Mouse (Mus musculus) embryonic facial prominence, embryonic 12.5 days (tissue): Measurements from ENCODE around the gene Slc35f2. TPM values are rescaled to one million over a fixed set of nuclear protein-coding genes. Genes with fewer than 3 reads are reported as not detected.

ENCODE experiments used
- ATAC-seq: fragments of 200-750 bp; cut with Nextera tagmentation; 2 replicates; pipeline ENCODE4 v1.8.0; 2017; ENCODE audit not compliant: insufficient number of reproducible peaks, insufficient read depth, low FRiP score, low TSS enrichment
- H3K27ac ChIP-seq: fragments of 300-500 bp; sonication (generic); 2 replicates; pipeline ENCODE4 v1.5.1; 2016; ENCODE audit warnings: mild to moderate bottlenecking
- H3K27me3 ChIP-seq: fragments of 300-500 bp; sonication (generic); 2 replicates; pipeline ENCODE4 v1.6.1; 2016; ENCODE audit warnings: mild to moderate bottlenecking, moderate library complexity
- H3K36me3 ChIP-seq: fragments of 300-500 bp; sonication (generic); 2 replicates; pipeline ENCODE4 v1.6.1; 2016; ENCODE audit warnings: mild to moderate bottlenecking
- H3K4me1 ChIP-seq: fragments of 300-500 bp; sonication (generic); 2 replicates; pipeline ENCODE4 v1.6.1; 2016
- H3K4me2 ChIP-seq: fragments of 300-500 bp; sonication (generic); replicated peaks from 2 replicates; pipeline ENCODE4 v1.6.1; 2016; ENCODE audit warnings: mild to moderate bottlenecking, moderate library complexity
- H3K4me3 ChIP-seq: fragments of 300-500 bp; sonication (generic); 2 replicates; pipeline ENCODE4 v1.5.1; 2016; ENCODE audit warnings: mild to moderate bottlenecking
- H3K9ac ChIP-seq: fragments of 300-500 bp; sonication (generic); 2 replicates; pipeline ENCODE4 v1.6.1; 2016; ENCODE audit warnings: mild to moderate bottlenecking, moderate library complexity
- H3K9me3 ChIP-seq: fragments of 300-500 bp; sonication (generic); 2 replicates; pipeline ENCODE4 v1.6.1; 2016; ENCODE audit warnings: mild to moderate bottlenecking, moderate library complexity
- WGBS: fragments of 180-500 bp; shearing (Covaris S2); methylation state at CpG from one replicate; pipeline ENCODE4 v1.1.7; 2016; 5-methylcytosine and 5-hydroxymethylcytosine counted together
- polyA plus RNA-seq: library from polyadenylated mRNA; unstranded; fragments of >200 nt; fragmentation: Nextera tagmentation; extraction: Ambion mirVana; gene quantifications from 2 replicates; pipeline ENCODE4 v1.2.1, GENCODE M21; 2016

The Slc35f2 gene
- polyA plus RNA-seq, 1 experiment from 2014 or later: 8.2 TPM

DNA sequence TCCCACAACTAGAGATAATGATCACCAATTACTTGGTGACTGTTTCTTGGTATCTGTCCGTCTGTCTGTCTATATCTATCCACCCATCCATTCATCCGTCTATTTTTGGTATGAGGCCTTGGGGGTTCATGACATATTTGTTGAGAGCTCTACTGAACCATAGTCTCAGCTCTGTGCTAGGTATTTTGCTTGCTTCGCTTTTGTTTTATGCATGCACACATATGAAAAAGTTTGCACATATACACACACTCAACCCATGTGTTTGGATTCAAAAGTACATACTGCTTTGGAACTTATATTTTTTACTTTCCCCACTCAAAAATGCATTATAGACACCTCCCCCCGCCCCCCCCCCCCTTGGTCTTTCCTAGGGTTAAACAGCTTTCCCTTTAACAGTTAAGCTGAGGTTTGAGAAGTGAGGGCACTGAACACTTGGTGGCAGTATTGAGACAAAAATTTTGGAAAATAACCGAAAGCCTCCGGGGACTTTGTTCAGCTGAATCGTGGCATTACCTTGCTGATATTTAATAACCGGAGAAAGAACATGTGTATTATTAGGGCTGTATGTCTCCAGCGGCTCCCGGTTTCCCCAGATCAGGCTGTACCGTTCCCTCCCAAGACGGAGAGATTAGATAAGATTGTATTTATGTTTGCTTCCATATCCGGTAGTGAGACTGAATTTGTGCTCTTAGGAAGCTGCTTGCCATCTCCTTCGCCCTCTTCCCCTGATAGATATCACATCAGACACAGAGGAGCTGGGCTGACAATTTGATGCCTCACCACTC lies 57.9 kb downstream of the Slc35f2 start:
- H3K36me3 ChIP-seq: no peaks in the 10 kb centered on the region

DNA sequence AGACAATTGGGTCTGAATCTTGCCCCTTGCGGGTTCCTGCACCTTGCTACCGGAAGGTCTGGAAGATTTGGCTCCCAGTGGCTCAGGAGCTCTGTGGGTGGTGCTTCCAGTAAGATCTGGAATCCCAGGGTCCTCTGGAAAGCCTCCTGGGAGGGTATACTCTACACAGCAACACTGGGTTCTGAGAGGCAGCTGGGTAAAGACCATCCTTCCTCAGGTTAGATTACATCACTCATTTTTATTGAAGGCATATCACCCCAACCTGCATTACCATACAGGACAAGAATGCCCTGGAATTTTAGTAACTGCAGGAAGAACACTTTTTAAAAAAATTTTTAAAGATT lies 58.5 kb downstream of the Slc35f2 start:
- H3K36me3 ChIP-seq: no peaks in the 10 kb centered on the region
- H3K4me3 ChIP-seq: peak overlapping the region; percentile 37
- H3K27ac ChIP-seq: no peak overlapping the region
- H3K9me3 ChIP-seq: no peaks in the 10 kb centered on the region
- 33% methylated on average over 2 of the region's 2 CpGs for WGBS
- H3K4me2 ChIP-seq: peak overlapping the region; percentile 53
- peaks cover 13% of the 10 kb centered on the region; the same call in 1 of the 2 replicates for H3K27me3 ChIP-seq
- H3K9ac ChIP-seq: peak overlapping the region; percentile 17; the same call in 1 of the 2 replicates
- no peak for ATAC-seq
- no peaks in the 10 kb centered on the region for H3K4me1 ChIP-seq

More for the DNA sequence above, 57.9 kb downstream of the Slc35f2 start:
- ATAC-seq: no peak
- Histone ChIP-seq H3K27ac (no peak overlapping the region), H3K9ac (peak overlapping the region; percentile 17; the same call in 1 of the 2 replicates), H3K27me3 (peaks cover 13% of the 10 kb centered on the region; the same call in 1 of the 2 replicates), H3K4me3 (peak overlapping the region; percentile 37), H3K4me1 (no peaks in the 10 kb centered on the region), H3K9me3 (no peaks in the 10 kb centered on the region), H3K4me2 (peak overlapping the region; percentile 53)
- WGBS: 18% methylated on average over 14 of the region's 14 CpGs

DNA sequence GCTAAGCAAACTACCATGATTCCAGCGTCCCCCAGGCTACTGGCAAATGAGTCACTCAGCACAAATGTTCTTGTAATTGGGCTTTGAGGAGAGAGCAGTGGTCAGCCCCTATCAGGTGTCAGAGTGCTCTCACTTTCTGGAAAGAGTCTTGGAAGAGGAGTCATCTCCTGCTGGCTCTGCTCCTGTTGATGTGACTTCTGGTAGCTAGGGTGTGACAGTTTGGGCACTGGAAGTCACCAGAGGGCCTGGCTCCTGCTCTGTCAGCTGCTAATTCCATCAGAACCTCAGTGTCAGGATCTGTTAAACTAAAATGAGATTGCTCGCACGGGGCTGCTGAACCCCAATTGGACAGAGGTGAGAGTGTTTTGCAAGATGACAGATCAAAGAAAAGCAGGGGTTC lies 63.7 kb downstream of the Slc35f2 start:
- Histone ChIP-seq H3K4me3 (no peak overlapping the region), H3K27me3 (no peaks in the 10 kb centered on the region), H3K27ac (no peak overlapping the region), H3K36me3 (no peaks in the 10 kb centered on the region), H3K4me1 (no peaks in the 10 kb centered on the region), H3K4me2 (no peak overlapping the region), H3K9me3 (no peaks in the 10 kb centered on the region), H3K9ac (no peak overlapping the region)
- no peak for ATAC-seq
- 63% methylated on average over 3 of the region's 3 CpGs for WGBS

DNA sequence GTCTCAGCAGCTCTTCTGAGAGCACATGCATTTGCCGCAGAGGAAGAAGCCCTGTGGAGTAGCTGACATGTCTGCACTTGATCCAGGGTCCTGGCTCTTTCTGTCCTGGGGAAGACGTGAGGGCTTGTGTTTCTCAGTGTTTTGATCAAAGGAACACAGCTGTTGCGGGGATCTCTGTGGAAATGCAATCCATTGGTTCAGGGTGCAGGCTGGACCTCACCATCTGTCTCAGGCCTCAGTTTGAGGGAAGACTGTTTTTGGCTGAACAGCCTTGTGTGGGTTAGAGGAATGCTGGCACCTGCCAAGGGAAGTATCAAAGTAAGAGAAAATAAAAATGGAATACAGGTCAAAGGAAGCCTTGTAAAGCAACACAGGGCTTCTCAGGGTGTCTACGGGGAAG lies 64.6 kb downstream of the Slc35f2 start:
- no peak overlapping the region for H3K4me3 ChIP-seq
- no peaks in the 10 kb centered on the region for H3K9me3 ChIP-seq
- no peak overlapping the region for H3K4me2 ChIP-seq
- ATAC-seq: no peak
- H3K27me3 ChIP-seq: no peaks in the 10 kb centered on the region
- H3K36me3 ChIP-seq: no peaks in the 10 kb centered on the region
- no peaks in the 10 kb centered on the region for H3K4me1 ChIP-seq
- H3K27ac ChIP-seq: no peak overlapping the region
- H3K9ac ChIP-seq: no peak overlapping the region
- 54% methylated on average over 4 of the region's 4 CpGs for WGBS

DNA sequence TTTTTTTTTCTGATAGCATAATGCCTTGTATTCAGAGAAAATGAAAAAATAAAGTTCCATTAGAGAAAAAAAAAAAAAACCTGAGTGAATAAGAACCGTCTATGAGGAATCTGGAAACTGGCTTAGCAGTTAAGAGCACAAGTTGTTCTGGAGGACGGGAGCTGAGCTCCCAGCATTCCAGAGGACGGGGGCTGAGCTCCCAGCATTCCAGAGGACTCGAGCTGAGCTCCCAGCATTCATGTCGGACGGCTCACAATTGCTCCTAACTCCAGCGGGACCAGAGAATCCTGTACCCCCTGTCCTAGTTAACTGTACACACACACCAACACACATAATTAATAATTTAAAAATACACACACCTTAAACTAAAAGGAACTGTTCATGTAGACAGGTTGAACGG lies 67.5 kb downstream of the Slc35f2 start:
- no peaks in the 10 kb centered on the region for H3K9me3 ChIP-seq
- no peak overlapping the region for H3K4me2 ChIP-seq
- no peaks in the 10 kb centered on the region for H3K36me3 ChIP-seq
- H3K27ac ChIP-seq: no peak overlapping the region
- WGBS: 75% methylated on average over 8 of the region's 8 CpGs
- H3K4me1 ChIP-seq: no peaks in the 10 kb centered on the region
- no peaks in the 10 kb centered on the region for H3K27me3 ChIP-seq
- no peak overlapping the region for H3K9ac ChIP-seq
- no peak overlapping the region for H3K4me3 ChIP-seq
- no peak for ATAC-seq

DNA sequence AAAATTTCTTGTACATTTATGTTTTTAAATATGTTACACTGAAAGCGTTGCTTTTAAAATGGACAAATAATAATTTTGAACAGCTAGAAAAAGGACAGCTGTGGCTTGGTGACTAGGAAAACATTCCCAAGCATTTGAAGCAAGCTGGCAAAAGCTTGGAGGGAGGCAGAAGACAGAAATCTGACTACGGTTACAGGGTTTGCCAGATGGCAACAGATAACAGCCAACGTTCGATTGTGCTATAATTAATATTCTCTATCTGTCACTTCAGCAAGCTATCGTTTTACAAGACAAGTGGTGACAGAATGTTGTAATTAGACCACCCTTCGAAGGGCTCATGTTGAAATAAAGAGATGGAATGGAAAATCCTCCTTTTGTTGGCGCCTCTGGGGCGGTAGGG lies 77.2 kb downstream of the Slc35f2 start:
- 75% methylated on average over 8 of the region's 8 CpGs for WGBS
- no peak overlapping the region for H3K4me2 ChIP-seq
- no peak overlapping the region for H3K27ac ChIP-seq

DNA sequence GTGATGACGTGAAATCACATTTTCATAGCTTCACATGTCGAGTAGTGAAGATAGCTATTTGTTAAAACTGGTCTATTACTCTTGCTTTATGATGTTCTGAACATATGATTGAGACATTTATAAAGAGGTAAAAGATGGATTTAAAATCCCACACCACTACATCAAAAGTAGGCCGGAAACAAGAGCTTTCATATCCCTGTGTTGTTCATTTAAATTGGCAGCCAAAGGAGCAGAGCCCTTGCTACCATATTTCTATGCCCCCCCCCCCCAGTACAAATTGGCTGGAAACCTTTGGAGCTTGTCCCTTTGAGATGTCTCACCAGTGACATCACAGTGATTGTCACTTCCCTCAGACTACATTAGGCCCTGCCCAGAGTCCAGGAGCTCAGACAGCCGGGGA lies 78.5 kb downstream of the Slc35f2 start, which contains the start of gene Sln:
Gene Sln (plus strand): TSS at position 301 of the 400 bp plus-strand sequence.
- no peak within 1 kb of the TSS for H3K9ac ChIP-seq
- H3K27ac ChIP-seq: no peak within 1 kb of the TSS
- no peak for ATAC-seq
- WGBS: 89% methylated on average over 4 of the region's 4 CpGs
- no peaks in the 10 kb centered on the region for H3K9me3 ChIP-seq
- H3K27me3 ChIP-seq: no peaks in the 10 kb centered on the region
- H3K36me3 ChIP-seq: no peaks in the 10 kb centered on the region
- no peaks in the 10 kb centered on the region for H3K4me1 ChIP-seq
- no peak within 1 kb of the TSS for H3K4me2 ChIP-seq
- H3K4me3 ChIP-seq: no peak within 1 kb of the TSS

More for the DNA sequence above, 77.2 kb downstream of the Slc35f2 start:
- Histone ChIP-seq H3K4me3 (no peak overlapping the region), H3K9ac (no peak overlapping the region), H3K27me3 (no peaks in the 10 kb centered on the region), H3K9me3 (no peaks in the 10 kb centered on the region), H3K36me3 (no peaks in the 10 kb centered on the region), H3K4me1 (no peaks in the 10 kb centered on the region)
- ATAC-seq: no peak

DNA sequence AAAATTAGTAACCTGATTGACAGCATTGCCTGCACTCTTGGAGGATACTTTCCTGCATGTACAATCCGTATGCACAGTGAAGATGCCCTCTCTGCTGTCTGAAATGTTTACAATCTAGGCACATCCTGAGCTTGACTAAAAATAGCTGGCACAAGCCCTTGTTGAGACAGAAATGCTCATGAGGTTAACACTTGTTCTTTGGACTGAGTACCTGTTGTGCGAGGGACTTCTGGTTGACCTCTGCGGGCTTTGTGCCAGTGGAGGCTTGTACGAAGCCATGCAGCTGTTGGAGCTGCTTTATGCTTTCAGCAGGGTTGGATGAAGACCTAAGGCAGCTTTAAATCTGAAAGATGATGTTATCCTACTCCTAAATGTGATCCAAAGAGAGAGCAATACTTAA lies 80.8 kb downstream of the Slc35f2 start:
- no peak for ATAC-seq
- H3K27me3 ChIP-seq: no peaks in the 10 kb centered on the region
- no peak overlapping the region for H3K9ac ChIP-seq
- H3K4me3 ChIP-seq: no peak overlapping the region
- no peak overlapping the region for H3K27ac ChIP-seq
- 86% methylated on average over 4 of the region's 4 CpGs for WGBS
- no peaks in the 10 kb centered on the region for H3K36me3 ChIP-seq
- no peaks in the 10 kb centered on the region for H3K9me3 ChIP-seq
- no peak overlapping the region for H3K4me2 ChIP-seq
- no peaks in the 10 kb centered on the region for H3K4me1 ChIP-seq

DNA sequence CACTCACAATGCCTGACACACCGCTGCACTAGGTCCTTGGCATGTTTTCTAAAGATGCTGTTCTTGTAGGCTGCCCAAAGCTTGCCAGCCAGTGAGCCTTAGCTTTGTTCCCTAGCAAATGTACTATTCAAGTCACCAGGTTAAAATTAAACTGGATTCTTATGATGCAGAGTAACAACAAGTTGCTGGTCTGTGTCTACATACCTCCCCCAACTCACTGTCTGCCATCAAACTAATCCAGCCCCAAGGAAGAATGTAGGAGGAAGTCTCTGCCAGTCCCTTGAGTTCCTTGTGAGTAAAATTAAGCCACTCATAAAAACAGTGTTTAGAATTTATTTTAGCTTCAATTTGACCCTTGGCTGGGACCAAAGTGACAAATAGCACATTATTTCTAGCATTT lies 82.3 kb downstream of the Slc35f2 start:
- H3K4me1 ChIP-seq: no peaks in the 10 kb centered on the region
- no peaks in the 10 kb centered on the region for H3K27me3 ChIP-seq
- WGBS: 82% methylated on average over 1 of the region's 1 CpGs
- no peak overlapping the region for H3K4me2 ChIP-seq
- no peaks in the 10 kb centered on the region for H3K9me3 ChIP-seq
- no peak for ATAC-seq
- H3K27ac ChIP-seq: no peak overlapping the region
- H3K4me3 ChIP-seq: no peak overlapping the region
- no peaks in the 10 kb centered on the region for H3K36me3 ChIP-seq
- H3K9ac ChIP-seq: no peak overlapping the region

DNA sequence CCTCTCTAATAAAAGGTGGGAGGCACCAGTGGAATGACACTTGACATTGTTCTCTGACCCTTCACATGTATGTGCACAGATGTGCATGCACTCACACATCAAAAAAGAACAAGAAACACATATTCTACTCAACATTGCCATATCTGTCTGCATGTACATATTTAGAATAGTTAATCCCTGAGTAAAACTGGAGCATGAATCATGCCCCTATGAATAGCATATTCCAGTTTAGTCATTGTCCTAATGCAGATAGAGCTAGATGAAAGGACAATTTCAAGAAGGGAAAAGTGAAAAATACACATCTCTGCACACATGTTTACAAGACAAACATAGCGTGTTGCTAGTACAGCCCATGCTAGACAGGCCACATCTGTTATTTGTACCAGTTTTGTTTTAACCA lies 83.2 kb downstream of the Slc35f2 start:
- Histone ChIP-seq H3K4me2 (no peak overlapping the region), H3K4me3 (no peak overlapping the region), H3K9me3 (no peaks in the 10 kb centered on the region), H3K36me3 (no peaks in the 10 kb centered on the region), H3K4me1 (no peaks in the 10 kb centered on the region), H3K9ac (no peak overlapping the region), H3K27me3 (no peaks in the 10 kb centered on the region), H3K27ac (no peak overlapping the region)
- WGBS: 82% methylated on average over 1 of the region's 1 CpGs
- no peak for ATAC-seq

DNA sequence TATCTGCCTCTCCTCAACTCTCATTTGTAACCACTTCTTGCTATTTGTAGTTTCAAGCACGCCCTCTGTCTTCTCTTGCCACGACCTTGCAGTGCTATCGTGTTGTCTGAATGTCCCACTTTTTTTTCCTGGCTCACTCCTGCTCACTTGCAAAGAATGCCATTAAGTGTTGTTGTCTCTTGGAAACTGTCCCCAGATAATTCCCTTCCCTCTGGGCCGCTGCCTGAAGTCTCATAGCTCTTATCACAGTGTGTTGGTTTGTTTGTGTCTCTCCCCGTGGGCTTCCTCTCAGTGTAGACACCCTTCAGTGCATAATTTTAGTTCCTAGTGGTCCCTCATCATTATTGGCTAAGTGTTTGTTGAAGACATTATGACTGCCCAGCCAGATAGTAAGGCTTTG lies 86.5 kb downstream of the Slc35f2 start:
- 79% methylated on average over 5 of the region's 5 CpGs for WGBS
- Histone ChIP-seq H3K4me1 (no peaks in the 10 kb centered on the region), H3K4me2 (no peak overlapping the region), H3K27ac (no peak overlapping the region), H3K9me3 (no peaks in the 10 kb centered on the region), H3K27me3 (no peaks in the 10 kb centered on the region), H3K9ac (no peak overlapping the region), H3K4me3 (no peak overlapping the region), H3K36me3 (no peaks in the 10 kb centered on the region)
- no peak for ATAC-seq
